23 mouse cellular contexts compared by ENCODE assay signal in the genomic region with DNA sequence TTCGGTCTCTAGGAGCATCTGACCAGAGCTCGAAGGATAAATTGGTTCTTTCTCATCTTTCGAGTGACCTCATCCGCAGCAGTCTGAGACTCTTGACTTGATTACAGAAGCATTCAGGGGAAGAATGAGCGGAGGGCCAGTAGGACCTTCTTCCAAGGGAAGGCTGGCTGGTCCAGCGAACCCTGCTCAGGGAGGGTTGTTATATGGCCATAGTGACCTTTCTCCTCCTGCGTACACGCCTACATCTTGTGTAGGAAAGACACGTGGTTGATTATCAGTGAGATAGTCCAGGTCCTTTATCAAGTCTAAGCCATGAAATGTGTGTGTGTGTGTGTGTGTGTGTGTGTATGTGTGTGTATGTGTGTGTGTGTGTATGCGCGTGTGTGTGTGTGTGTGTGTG. TPM values are rescaled to one million over a fixed set of nuclear protein-coding genes. Genes with fewer than 3 reads are reported as not detected.
A peak's percentile ranks its signal among the peaks of the same experiment; 100 is the strongest.
DNase-seq lines count a peak whose midpoint lies in the region; ATAC-seq and TF ChIP-seq lines count a peak whose summit lies in the region.
"Had no signal": no experiment of that assay in that cellular context is flagged by ENCODE, and none has a peak within 500 bp of the region (broad histone marks: within the 10 kb centered on the region; RNA-seq: fewer than 3 reads in every experiment).

No protein-coding gene starts in this region.

- WGBS in heart, embryonic 12.5 days, result 53% methylated on average over 11 of the region's 11 CpGs
- 67% methylated on average over 11 of the region's 11 CpGs for WGBS in heart, embryonic 10.5 days
- 39% methylated on average over 11 of the region's 11 CpGs for WGBS in intestine, embryonic 15.5 days
- 38% methylated on average over 11 of the region's 11 CpGs for WGBS in intestine, postnatal 0 days
- WGBS in intestine, embryonic 16.5 days, result 47% methylated on average over 11 of the region's 11 CpGs

- no peaks in the 10 kb centered on the region for H3K27me3 ChIP-seq in heart, embryonic 12.5 days (replicated peaks)
- no peaks in the 10 kb centered on the region for H3K27me3 ChIP-seq in heart, embryonic 10.5 days (ENCODE audit: insufficient read depth, poor library complexity, severe bottlenecking)
- no peaks in the 10 kb centered on the region for H3K27me3 ChIP-seq in intestine, embryonic 15.5 days (replicated peaks)
- H3K27me3 ChIP-seq in intestine, postnatal 0 days (replicated peaks; ENCODE audit: control insufficient read depth, insufficient read depth, low read length), result no peaks in the 10 kb centered on the region
- no peaks in the 10 kb centered on the region for H3K27me3 ChIP-seq in intestine, embryonic 16.5 days (replicated peaks; ENCODE audit: control insufficient read depth, insufficient read depth, low read length)
- H3K27me3 ChIP-seq: embryonic facial prominence, embryonic 13.5 days; embryonic facial prominence, embryonic 15.5 days; forebrain, embryonic 12.5 days had no signal

- no peaks in the 10 kb centered on the region for H3K9me3 ChIP-seq in heart, embryonic 12.5 days (replicated peaks)
- H3K9me3 ChIP-seq in heart, embryonic 10.5 days, result no peaks in the 10 kb centered on the region
- H3K9me3 ChIP-seq in intestine, embryonic 15.5 days, result no peaks in the 10 kb centered on the region
- no peaks in the 10 kb centered on the region for H3K9me3 ChIP-seq in intestine, postnatal 0 days (ENCODE audit: control insufficient read depth)
- no peaks in the 10 kb centered on the region for H3K9me3 ChIP-seq in intestine, embryonic 16.5 days (ENCODE audit: control insufficient read depth, low read length)
- H3K9me3 ChIP-seq: embryonic facial prominence, embryonic 13.5 days; embryonic facial prominence, embryonic 15.5 days; forebrain, embryonic 10.5 days; forebrain, embryonic 12.5 days had no signal

- H3K4me1 ChIP-seq in heart, embryonic 12.5 days (replicated peaks), result peaks cover 31% of the 10 kb centered on the region
- peaks cover 11% of the 10 kb centered on the region; the same call in 1 of the 2 replicates for H3K4me1 ChIP-seq in heart, embryonic 10.5 days
- H3K4me1 ChIP-seq in intestine, embryonic 15.5 days (replicated peaks), result peaks cover 10% of the 10 kb centered on the region; the same call in 1 of the 2 replicates
- no peaks in the 10 kb centered on the region for H3K4me1 ChIP-seq in intestine, postnatal 0 days (replicated peaks; ENCODE audit: control insufficient read depth, insufficient read depth, low read length)
- H3K4me1 ChIP-seq in intestine, embryonic 16.5 days (ENCODE audit: control insufficient read depth, insufficient read depth, low read length), result peaks cover 7% of the 10 kb centered on the region; the same call in 1 of the 2 replicates
- H3K4me1 ChIP-seq: embryonic facial prominence, embryonic 15.5 days; forebrain, embryonic 10.5 days; forebrain, embryonic 12.5 days had no signal

- no peaks in the 10 kb centered on the region for H3K36me3 ChIP-seq in heart, embryonic 12.5 days
- H3K36me3 ChIP-seq in heart, embryonic 10.5 days, result no peaks in the 10 kb centered on the region
- no peaks in the 10 kb centered on the region for H3K36me3 ChIP-seq in intestine, embryonic 15.5 days
- H3K36me3 ChIP-seq in intestine, postnatal 0 days (ENCODE audit: control insufficient read depth, insufficient read depth), result no peaks in the 10 kb centered on the region
- H3K36me3 ChIP-seq in intestine, embryonic 16.5 days (ENCODE audit: control insufficient read depth, insufficient read depth, low read length), result no peaks in the 10 kb centered on the region
- H3K36me3 ChIP-seq: embryonic facial prominence, embryonic 13.5 days; embryonic facial prominence, embryonic 15.5 days; forebrain, embryonic 10.5 days; forebrain, embryonic 12.5 days had no signal

- H3K27ac ChIP-seq in heart, embryonic 12.5 days (ENCODE audit: poor library complexity, severe bottlenecking), result 0 out of 2 replicates have a peak overlapping the region, but pooled peaks have one; percentile 38
- no peak overlapping the region for H3K27ac ChIP-seq in heart, embryonic 10.5 days
- H3K27ac ChIP-seq in intestine, embryonic 15.5 days, result no peak overlapping the region
- no peak overlapping the region for H3K27ac ChIP-seq in intestine, postnatal 0 days (ENCODE audit: low read depth, low read length)
- no peak overlapping the region for H3K27ac ChIP-seq in intestine, embryonic 16.5 days (ENCODE audit: low read length)
- H3K27ac ChIP-seq: embryonic facial prominence, embryonic 13.5 days; embryonic facial prominence, embryonic 15.5 days; forebrain, embryonic 10.5 days; forebrain, embryonic 12.5 days had no signal

- H3K9ac ChIP-seq in heart, embryonic 12.5 days, result no peak overlapping the region
- H3K9ac ChIP-seq in intestine, embryonic 15.5 days, result no peak overlapping the region
- H3K9ac ChIP-seq in intestine, postnatal 0 days (ENCODE audit: low read depth, low read length), result no peak overlapping the region
- H3K9ac ChIP-seq in intestine, embryonic 16.5 days (ENCODE audit: low read depth, low read length), result no peak overlapping the region
- H3K9ac ChIP-seq: embryonic facial prominence, embryonic 13.5 days; embryonic facial prominence, embryonic 15.5 days; forebrain, embryonic 12.5 days had no signal

- no peak for ATAC-seq in heart, embryonic 12.5 days (ENCODE audit: insufficient number of reproducible peaks, low FRiP score)
- peak; percentile 68; the same call in 1 of the 2 replicates for ATAC-seq in intestine, embryonic 15.5 days
- no peak for ATAC-seq in intestine, postnatal 0 days
- ATAC-seq in intestine, embryonic 16.5 days, result peak; percentile 83
- ATAC-seq: forebrain, embryonic 14.5 days had no signal

- no peak overlapping the region for H3K4me3 ChIP-seq in heart, embryonic 12.5 days
- H3K4me3 ChIP-seq in heart, embryonic 10.5 days, result no peak overlapping the region
- H3K4me3 ChIP-seq in intestine, embryonic 15.5 days (replicated peaks), result no peak overlapping the region
- H3K4me3 ChIP-seq in intestine, postnatal 0 days (ENCODE audit: low read depth, low read length), result no peak overlapping the region
- H3K4me3 ChIP-seq in intestine, embryonic 16.5 days (ENCODE audit: low read length), result no peak overlapping the region
- H3K4me3 ChIP-seq: embryonic facial prominence, embryonic 13.5 days; embryonic facial prominence, embryonic 15.5 days; erythroblast, embryonic 14.5 days; forebrain, embryonic 10.5 days; forebrain, embryonic 12.5 days had no signal

- TF ChIP-seq CTCF in intestine, postnatal 0 days (IDR thresholded peaks at IDR 0.05; ENCODE audit: low read depth), result no peak

- DNase-seq in heart, embryonic 10.5 days (ENCODE audit: low spot score), result no peak
- no peak for DNase-seq in spleen, postnatal 4 days (ENCODE audit: low spot score in 2 of 2)
- DNase-seq: adrenal gland, adult 2 months; adrenal gland, postnatal 10 days; adrenal gland, postnatal 25 days; cerebellum, adult 11 months; cerebellum, adult 18-20 months; cerebellum, adult 8-10 months; cerebellum, adult 9-11 months; cerebellum, postnatal 14 days; cerebellum, postnatal 36 days; embryo, embryonic 11 days had no signal

- H3K4me2 ChIP-seq in heart, embryonic 12.5 days, result no peak overlapping the region
- H3K4me2 ChIP-seq in intestine, embryonic 15.5 days (replicated peaks), result no peak overlapping the region
- no peak overlapping the region for H3K4me2 ChIP-seq in intestine, postnatal 0 days (replicated peaks; ENCODE audit: low read depth)
- H3K4me2 ChIP-seq in intestine, embryonic 16.5 days (ENCODE audit: low read depth, low read length), result no peak overlapping the region
- H3K4me2 ChIP-seq: embryonic facial prominence, embryonic 13.5 days; embryonic facial prominence, embryonic 15.5 days; forebrain, embryonic 12.5 days had no signal

RNA-seq across cellular contexts. Expression of gene Col6a6, which starts 40.2 kb away (rescaled TPM):
- polyA plus RNA-seq in heart, embryonic 12.5 days (2016; fragmentation: Nextera tagmentation; extraction: Ambion mirVana), result 1.3 and 1.6 TPM in 2 replicates
- polyA plus RNA-seq in heart, embryonic 10.5 days (2016; fragmentation: Nextera tagmentation; extraction: Ambion mirVana), result 0.13 and 0.17 TPM in 2 replicates
- 1.2 and 1.3 TPM in 2 replicates for polyA plus RNA-seq in intestine, embryonic 15.5 days (2015; fragmentation: Nextera tagmentation; extraction: Ambion mirVana)
- 0.14 TPM in 2 replicates for polyA plus RNA-seq in intestine, postnatal 0 days (2015; fragmentation: Nextera tagmentation; extraction: Ambion mirVana)
- polyA plus RNA-seq in intestine, embryonic 16.5 days (2015; fragmentation: Nextera tagmentation; extraction: Ambion mirVana), result 0.95 and 1.2 TPM in 2 replicates
- polyA plus RNA-seq: C2C12; forebrain, embryonic 14.5 days had no signal

Comparison
In these comparisons a context has a peak if more than half of its experiments do, and no peak if none do; other contexts are left out.
1. ATAC-seq: peak in intestine, embryonic 15.5 days (single experiment) and intestine, embryonic 16.5 days (single experiment); none in heart, embryonic 12.5 days (single experiment) and intestine, postnatal 0 days (single experiment).